Mouse (Mus musculus) regulatory T cell (primary cell): ENCODE data around the gene Ncor2.

Experiments used
- in situ Hi-C: fragments of 300-600 bp; cut with MboI, MseI; formaldehyde crosslinking; loops from one replicate; pipeline ENCODE4 v1.15.1; 2025; ENCODE audit warnings: high pct_unique_total_duplicates

The Ncor2 gene

DNA sequence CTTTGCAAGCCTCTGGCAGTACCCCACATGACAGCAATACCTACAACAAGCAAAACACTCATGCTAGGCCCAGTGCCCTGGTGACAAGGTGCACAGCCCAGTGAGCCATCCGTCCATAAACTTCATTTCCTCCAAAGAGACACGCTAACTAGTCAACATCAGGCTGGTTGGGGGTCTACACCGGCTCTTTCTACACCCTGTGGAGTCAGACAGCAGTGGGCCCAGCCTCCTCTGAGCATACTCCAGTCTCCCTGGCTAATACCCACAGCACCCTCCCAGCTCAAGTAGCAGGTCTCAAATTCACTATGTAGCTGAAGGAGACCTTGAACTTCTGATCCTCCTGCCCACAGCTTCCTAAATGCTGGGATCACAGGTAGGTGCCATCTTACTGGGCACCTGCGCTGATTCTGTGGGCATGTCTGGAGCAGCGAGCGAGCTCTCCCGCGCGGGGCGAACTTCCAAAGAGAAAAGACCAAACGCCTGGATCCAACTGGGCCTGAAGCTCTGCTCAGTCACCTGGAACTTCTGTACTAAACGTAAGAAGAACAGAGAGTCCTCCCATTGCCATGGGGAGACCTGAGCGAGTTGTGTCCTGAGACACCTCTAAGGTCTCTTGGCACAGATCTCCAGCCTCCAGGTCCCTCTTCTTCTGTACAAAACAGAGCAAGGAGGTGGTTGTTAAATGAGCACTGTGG is 46.3 kb downstream of the Ncor2 start:
- in situ Hi-C loops, result no loop called here

DNA sequence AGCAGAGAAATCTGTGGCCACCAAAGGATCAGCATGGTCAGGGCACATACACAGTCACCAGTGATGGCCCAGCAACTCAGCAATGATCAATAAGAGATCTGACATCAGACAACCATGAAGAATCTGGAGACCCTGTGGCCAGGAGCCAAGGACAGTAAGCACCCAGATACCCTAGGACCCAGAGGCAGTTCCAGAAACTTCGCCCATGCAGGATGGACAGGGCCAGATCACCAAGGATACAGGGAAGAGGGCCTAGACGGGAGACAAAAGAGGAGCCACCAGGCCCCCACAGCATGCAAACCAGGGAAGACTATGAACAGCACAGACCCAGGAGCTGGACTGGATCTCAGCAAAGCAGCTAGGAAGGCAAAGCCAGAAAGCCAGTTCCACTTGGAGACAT is 47.0 kb downstream of the Ncor2 start:
- in situ Hi-C loops, result no loop called here

DNA sequence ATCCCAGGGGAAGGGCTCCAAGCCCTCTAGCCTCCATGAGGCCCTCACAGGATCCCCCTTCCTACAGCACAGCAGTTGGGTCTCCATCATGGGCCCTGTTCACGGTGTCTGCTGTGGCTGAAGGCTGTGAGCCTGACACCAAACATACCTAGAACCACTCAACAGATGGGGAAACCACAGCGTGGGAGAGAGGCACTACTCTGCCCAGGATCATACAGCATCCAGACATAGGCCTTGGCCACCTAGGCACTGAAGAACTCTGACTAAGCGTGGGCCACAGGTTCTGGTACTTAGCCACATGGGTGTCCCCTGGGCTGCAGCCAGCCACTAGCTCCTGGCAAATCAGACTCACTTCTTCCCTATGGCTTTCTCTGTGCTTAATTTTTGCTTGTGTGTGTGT is 48.6 kb downstream of the Ncor2 start:
- in situ Hi-C loops, result no loop called here

DNA sequence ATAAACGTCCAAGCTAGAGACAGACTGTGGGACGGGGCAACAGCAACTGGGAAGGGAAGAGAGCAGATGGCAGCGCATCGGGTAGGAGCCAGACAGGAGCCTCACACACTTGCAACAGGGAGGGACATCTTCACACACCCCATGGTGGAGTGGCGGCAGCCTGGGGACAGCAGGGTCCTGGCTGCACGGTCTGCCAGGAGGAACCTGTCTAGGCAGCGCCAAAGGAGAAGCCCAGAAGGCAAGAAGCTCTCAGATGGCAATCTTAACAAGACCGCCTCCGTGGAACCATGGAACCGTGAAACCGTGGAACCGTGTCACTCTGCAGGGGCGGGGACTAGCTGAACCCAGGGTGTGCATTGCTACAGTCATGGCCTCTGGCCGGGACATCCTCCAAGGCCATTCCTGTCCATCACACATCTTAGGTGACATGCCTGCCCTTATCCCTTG is 50.1 kb downstream of the Ncor2 start:
- in situ Hi-C loops, result no loop called here

DNA sequence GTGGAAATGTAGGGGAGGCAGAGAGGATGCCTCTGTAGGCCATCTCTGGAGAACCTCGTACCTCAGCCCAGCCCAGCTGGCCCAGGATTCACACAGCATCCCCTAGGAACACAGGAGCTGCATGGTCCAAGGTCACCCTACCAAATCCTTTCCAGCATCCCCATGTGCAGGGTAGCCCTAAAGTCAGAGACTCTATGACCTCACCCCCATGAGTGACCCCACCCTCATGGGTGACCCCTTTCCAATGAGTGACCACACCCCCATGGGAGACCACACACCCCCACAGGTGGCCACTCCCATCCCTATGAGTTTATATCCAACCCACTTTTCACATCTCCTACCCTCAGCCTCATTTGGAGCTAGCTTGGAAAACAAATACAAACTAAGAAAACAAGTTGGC is 51.1 kb downstream of the Ncor2 start:
- in situ Hi-C loops, result no loop called here

DNA sequence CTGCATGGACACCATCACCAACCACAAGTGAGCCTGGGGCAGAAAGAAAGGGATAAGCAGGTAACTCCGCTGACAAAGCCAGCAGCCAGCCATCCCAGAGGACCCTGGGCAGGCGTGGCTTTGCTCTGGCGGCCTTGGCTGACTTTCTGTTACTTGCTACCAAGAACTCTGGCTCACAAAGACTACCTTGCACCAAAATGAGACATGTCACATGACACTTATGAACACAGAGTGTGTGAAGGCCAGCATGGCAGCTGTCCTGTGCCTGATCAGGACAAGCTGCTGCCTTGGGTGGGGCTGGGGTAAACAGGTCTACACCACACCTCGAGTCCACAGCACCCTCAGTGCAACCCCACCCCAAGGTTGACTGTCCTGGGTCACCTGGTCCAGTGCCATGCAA is 51.6 kb downstream of the Ncor2 start:
- in situ Hi-C loops, result no loop called here

DNA sequence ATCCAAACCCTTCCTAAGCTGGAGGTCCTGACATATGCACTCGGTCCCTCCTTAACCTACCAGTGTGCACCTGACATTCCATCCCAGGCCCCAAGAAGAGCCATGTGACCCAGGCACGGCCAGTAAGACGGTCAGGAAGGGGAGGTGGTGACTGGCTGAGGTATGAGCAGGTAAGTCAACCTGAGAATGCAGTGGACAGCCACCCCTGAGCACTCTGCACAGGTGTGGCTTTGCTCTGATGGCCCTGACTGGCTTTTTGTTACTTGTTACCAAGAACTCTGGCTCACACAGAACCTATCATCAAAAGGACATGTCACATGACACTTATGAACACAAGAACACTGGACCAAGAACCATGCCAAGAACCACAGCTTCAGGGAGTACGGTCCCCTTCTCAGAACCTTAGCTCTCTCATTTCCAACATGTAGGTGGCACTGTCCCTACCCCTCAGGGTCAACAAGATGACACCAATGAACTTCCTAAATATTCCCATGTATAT is 53.0 kb downstream of the Ncor2 start:
- in situ Hi-C loops, result no loop called here

DNA sequence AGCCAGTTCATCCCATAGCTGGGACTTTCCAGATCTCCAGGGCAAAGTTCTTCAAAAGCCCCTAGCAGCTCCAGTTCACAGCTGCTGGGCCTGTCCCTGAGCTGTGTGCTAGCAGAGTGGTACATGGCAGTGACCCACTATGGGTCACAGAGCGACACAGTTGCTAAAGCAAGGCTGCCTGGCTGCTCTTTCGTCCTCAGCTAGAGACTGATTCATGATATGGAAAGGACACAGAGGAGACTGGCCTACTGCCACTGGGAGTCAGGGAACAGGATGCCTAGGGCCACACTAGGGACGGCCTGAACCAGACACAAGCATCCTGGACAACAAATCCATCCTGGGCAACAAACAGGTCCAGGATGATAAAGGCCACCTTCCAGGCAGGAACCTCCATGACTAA is 53.8 kb downstream of the Ncor2 start:
- in situ Hi-C loops, result no loop called here

DNA sequence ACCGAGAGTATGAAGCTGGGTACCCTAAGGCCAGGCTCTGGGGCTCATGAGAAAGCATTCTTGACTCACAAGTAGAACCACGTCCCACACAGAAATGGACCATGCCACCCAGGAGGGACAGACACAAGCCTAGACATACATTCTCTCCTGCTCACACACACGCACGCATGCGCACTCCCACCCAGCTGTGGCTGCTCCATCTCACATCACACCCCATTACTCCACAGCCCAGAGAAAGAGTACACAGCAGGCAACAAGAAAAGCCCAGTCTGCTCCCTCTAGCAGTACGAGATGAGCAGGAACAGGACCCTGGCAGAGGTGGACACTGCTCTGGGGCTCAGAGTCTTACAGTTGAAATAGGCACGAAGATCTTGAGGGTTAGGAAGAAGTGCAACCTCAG is 55.0 kb downstream of the Ncor2 start:
- in situ Hi-C loops, result no loop called here

DNA sequence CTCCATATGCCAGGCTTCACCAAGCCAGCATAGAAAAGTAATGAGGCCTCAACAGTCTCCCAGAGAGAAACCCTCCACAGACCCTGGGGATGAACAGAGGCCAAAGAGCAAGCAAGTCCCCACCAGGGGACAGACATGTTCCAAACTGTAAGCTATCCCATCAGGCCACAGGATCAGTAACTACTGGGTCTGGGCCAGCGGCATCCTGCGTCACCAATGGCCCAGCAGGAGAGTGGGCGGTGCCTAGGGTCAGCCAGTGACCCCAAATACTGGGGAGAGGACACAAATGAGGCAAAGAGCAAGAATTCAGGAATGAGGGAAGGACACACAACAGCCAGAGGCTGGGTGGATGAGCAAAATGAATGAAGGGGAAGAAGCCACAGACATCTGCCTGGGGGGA is 55.8 kb downstream of the Ncor2 start:
- in situ Hi-C loops, result no loop called here

DNA sequence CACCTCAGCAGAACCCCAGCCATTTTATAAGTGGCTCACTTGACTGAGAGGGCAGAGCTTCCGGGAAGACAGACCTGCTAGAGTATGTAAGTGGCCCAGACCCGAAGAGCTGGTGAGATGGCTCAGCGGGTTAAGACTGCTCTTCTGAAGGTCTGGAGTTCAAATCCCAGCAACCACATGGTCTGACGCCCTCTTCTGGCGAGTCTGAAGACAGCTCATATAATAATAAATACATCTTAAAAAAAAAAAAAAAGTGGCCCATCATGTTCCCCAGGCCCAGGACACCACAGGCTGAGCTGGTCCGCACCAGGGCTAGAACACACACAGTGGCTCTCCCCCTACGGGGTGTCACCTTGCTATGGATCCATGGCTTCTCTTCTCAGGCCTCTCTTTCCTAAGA is 56.5 kb downstream of the Ncor2 start:
- in situ Hi-C loops, result no loop called here

DNA sequence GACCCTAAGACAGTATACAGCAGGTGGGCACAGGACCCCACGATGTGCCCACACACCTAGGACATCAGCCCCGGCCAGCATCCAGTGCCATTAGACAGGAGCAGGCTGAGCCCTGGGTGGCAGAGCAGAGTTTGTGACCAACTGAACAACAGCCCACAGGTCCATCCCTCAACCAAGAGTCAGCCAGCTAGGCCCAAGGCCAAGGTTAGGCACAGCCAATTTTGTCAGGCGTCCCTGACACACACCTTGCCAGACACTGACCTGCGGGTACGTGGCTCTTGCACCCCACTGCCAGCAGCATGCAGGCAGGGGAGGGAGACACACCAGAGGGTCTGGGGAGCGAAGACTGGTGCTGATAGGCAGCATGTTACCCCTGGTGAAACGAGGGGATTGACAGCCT is 57.0 kb downstream of the Ncor2 start:
- in situ Hi-C loops, result no loop called here

DNA sequence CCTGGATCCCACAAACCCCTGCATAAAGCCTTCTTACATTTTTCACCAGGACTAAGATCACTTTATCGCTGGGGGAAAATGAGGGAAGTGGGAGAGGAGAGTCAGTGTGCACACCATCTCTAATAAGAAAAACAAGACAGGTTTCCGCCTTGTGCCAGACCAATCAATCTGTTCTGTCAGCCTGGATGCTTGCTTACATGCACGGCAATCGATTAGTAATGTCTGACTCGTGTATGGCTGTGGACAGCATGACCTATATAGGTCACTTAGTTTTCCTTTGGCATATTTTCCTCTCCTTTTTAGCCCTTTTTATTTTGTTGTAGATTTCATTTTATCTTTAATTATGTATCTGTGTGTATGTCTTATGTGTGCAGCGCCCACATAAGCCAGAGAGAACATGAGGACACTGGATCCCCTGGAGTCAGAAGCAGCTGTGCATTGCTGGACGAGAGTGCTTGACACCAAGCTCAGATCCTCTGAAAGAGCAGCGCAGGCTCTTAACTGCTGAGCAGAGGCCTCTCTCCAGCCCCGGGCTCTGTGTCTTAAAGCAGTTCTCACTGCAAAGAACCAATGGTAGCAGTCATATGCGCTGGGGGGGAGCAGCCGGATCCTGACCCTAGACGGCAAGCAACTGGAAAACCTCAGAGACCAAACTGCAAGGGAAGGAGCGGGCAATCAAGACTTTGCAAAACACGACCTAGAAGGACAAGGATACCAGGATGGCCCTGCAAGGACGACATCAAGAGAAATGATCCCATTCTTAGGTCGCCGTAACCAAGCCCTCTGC is 58.3 kb downstream of the Ncor2 start:
- in situ Hi-C loops, result no loop called here

DNA sequence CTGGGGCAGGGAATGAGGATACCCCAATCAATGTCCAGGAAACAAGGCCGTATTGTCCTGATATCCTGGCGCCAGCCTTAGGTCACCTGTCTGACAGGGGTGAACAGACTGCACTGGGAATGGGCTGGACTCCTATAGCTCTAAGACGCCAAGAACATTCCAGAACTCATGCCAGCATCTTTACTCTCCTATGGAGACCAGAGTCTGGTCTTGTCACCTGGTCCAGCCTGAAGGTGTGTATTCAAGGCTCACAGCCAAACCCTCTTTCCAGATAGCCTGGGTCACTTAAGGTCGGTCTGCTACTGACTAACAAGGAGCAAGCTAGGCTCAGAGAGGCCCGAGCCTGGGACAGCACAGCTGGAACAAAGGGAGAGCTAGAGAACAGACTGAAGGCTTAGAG is 61.8 kb downstream of the Ncor2 start:
- in situ Hi-C loops, result no loop called here

DNA sequence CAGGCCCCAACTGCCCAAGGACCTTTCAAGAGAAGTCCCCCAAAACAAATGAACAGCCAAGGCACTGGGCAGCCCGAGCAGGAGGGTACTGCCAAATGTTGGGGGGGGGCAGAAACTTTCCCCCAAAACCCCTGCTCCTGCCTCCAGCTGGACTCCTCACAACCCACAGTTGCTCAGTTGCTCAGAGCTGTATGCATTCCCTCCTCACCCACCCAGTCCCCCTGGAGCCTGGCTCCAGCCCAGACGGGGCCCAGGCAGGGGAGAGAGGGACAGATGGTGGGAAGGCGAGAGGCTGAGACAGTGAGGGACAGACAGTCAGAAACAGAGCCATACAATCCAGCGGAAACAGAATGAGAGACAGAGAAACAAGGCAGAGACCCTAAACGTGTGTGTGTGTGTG is 66.0 kb downstream of the Ncor2 start:
- in situ Hi-C loops, result no loop called here

DNA sequence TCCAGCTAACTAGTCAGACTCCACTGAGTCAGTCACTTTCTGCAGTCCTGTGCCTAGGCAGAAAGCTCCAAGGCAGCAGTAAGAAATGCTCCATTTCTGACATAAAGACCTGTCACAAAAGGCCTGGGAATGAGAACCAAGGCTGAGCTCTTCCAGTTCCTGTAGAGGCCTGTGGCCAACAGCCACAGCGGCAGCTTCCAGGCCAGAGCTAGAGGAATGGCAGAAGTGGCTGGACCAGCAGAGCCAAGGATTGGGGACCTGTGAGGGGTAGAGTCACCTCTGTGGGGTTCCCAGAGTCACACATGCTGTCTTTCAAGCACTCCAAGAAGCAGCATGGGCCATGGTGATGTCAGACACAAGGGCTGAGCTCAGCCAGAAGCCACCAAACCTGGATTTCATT is 66.4 kb downstream of the Ncor2 start:
- in situ Hi-C loops, result no loop called here

DNA sequence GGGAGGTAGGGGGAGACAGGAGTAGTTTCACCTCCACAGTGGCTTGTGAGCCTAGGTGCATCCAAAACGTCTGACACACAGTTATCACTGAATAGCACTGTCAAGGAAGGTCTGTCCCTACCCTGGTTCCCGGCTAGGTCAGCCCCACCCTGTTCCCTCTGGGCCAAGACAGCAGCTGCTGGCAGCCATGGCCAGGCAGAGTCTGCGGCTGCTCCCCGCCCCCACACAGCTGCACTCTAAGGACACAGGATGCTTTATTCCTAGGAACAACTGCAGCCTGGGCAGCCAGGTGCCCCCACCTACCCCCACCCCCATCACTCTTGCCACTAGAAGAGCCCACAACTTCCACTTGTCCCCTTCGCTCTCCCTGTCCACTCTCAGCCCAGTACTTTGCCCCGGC is 67.9 kb downstream of the Ncor2 start:
- in situ Hi-C loops, result no loop called here

DNA sequence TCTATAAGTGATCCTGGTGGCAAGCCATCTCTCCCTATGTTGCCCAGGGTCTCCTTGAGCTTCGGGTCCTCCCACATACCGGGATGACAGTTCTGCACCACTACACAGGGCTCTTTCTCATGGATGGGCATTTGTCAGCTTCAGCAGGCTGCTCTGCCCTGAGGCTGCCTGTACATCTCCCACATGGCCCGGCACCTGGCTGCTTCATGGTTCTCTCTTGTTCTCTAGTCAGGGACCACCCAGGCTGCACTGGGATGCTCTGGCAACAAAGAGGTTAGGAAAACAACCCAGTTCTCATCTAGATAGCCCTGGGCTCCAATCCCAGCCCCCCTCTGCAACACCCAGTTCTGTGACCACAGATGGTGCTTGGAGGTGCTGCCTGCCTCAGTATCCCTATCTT is 68.3 kb downstream of the Ncor2 start:
- in situ Hi-C loops, result no loop called here

DNA sequence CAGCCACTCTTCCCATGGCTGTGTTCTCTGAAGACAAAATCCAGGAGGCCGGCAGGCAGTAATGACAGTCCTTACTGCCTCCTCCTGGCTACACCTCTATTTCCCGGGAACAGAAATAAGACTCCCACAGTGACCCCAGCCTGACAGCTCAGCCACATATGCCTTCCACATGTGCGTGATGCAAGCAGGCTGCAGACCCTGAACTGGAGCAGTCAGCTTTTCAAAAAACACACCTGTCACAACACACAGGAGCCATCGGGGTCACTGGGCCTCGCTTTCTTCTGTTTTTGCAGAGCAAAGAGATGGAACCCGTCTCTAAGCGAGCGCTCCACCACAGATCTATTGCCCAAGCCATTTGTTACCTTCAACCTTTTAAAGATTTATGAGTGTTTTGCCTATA is 68.8 kb downstream of the Ncor2 start:
- in situ Hi-C loops, result no loop called here

DNA sequence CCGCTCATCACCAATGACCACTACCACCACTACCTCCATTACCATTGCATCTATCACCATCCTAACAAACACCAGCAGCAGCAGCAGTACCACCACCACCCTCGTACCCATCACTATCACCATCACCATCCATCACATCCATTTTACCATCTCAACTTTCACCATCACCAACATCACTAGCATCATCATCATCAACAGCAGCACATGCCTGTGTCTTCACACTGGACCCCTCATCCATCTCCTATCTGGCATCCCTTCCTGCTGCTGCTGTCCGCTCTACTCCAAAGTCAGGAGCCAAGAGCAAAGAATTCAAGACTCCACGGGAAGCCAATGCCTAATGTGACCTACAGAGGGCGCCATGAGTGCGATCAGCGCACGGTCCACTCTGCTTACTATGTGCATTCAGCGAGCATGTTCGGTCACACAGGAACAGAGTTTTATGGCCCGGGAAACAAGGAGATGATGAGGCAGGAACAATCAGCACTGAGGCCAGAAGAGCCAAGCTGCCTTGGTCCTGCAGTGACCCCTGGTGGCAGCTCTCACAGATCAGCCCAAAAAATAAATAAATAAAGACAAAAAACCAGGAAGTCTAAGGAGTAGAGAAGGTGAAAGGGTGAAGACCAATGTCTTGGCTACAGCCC is 71.9 kb downstream of the Ncor2 start:
- in situ Hi-C loops, result loop anchor here (5.0 kb wide), 1 partner anchor 70 kb away; the partner anchor contains the start of gene Ncor2

DNA sequence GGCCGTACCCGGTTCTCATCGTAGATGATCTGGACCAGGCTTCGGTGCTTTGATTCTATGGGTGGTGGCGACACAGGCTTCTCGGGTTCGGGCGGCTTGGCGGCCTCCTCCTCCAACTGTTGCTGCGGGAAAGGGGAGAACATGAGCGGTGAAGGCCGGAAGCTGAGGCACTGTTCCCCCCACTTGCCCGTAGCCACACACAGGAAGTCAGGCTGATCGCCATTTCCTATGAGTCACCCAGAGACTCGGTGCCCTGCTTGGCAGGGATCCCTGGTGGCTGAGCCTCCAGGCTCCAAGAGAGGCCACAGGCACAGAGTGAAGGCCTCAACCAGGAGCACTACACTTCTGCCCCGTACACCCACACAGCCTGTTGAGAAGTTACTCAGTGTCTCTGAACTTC is 72.8 kb downstream of the Ncor2 start:
- in situ Hi-C loops, result loop anchor here (5.0 kb wide), 1 partner anchor 71 kb away; the partner anchor contains the start of gene Ncor2

DNA sequence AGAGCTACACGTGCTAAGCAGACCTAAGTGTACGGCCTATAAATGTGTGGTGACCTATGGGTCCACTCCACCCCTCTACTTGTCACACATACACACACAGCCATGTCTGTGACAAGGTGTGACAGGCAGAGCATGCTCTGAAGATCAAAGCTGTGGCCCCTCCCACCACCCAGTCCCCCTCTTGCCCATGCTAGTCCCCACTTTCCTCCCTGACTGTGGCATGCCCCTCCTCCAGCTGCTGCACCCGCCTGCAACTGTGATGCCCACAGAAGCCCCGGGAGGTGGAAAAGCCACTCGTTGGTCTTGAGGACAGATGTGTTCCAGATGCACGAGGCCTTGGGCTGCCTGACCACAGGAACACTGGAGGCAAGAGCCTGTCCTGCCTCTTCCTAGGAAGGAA is 74.2 kb downstream of the Ncor2 start:
- in situ Hi-C loops, result loop anchor here (5.0 kb wide), 1 partner anchor 72 kb away; the partner anchor contains the start of gene Ncor2

DNA sequence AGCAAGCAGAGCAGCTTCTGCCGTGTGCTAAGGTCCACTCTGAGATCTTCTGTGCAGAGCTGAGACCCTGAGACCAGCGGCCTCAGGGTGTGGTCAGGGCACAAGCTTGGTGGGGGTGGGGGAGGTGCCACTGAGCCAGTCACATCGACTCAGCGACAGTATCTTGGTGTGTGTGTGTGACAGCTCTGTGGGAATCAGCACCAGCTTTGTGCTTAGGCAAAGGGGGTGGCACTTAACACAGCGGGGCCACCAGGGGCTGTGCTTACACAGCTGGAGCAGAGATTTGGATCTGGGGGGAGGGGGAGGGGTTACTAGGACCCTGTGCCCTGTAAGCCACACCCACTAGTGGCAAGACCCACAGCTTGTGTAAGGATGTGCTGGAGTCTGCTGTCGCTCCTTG is 75.6 kb downstream of the Ncor2 start:
- in situ Hi-C loops, result no loop called here
